In the genomic region with DNA sequence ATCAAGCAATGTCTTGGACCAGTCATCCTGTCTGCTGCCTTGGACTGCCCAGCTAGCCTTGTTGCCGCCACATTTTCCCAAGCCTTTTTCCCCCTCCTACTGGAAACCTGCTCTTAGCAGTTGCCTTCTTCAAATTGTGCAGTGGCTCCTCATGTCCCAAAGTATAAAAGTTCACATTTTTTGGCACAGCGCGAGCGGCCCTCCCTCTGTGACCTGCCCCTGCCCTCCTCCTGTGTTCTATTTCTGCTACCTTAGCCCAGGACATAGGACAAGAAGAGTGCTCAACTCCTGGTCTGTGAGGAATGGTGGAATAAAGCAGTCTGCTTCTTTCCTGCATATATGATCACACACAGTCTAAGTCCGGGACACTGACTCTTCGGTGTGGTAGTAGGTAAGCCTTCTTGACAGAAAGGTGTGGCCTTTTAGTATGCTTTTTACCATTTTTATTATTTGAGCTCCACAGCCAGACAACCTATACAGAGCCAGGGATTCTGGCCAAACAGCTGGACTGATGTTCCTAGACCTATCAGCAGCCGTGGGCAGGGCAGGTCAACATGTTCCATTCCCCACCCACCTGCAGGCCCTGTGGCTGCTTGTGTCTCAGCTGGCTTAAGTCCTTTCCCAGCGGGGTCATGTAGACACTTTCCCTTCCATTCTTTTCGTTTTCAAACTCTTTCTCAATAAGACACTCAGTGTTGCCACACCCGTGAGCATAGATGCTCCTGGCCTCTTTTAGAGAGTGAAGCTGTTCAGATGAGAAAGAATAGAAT, we compare ENCODE assay signal across 29 mouse cellular contexts.
DNase-seq lines count a peak whose midpoint lies in the region; ATAC-seq and TF ChIP-seq lines count a peak whose summit lies in the region.
"Had no signal": no experiment of that assay in that cellular context is flagged by ENCODE, and none has a peak within 500 bp of the region (broad histone marks: within the 10 kb centered on the region; RNA-seq: fewer than 3 reads in every experiment).

No protein-coding gene starts in this region.

- no peak overlapping the region for H3K4me3 ChIP-seq in gastrocnemius, adult 2 months
- H3K4me3 ChIP-seq in kidney, embryonic 14.5 days (ENCODE audit: low read length): no peak overlapping the region
- H3K4me3 ChIP-seq: forebrain, embryonic 10.5 days; heart, embryonic 13.5 days; hindbrain, embryonic 15.5 days; left cerebral cortex, adult 2 months; limb, embryonic 10.5 days; midbrain, embryonic 13.5 days; myocyte; neural tube, embryonic 15.5 days; stomach, embryonic 15.5 days had no signal

- intact Hi-C loops in gastrocnemius, adult 2 months (cut with DNase I): no loop called here
- intact Hi-C loops in left cerebral cortex, postnatal 10 days (cut with DNase I): no loop called here

- H3K4me1 ChIP-seq in kidney, embryonic 14.5 days (ENCODE audit: control insufficient read depth, insufficient read depth, low read length): no peaks in the 10 kb centered on the region
- H3K4me1 ChIP-seq: hindbrain, embryonic 15.5 days; midbrain, embryonic 13.5 days; neural tube, embryonic 15.5 days; stomach, embryonic 15.5 days had no signal

- H3K27ac ChIP-seq in gastrocnemius, adult 2 months: peak overlapping the region; percentile 61
- no peak overlapping the region for H3K27ac ChIP-seq in kidney, embryonic 14.5 days (ENCODE audit: low read depth, low read length)
- H3K27ac ChIP-seq: forebrain, embryonic 10.5 days; heart, embryonic 13.5 days; hindbrain, embryonic 15.5 days; left cerebral cortex, adult 2 months; limb, embryonic 10.5 days; liver, embryonic 14.5 days; midbrain, embryonic 13.5 days; neural tube, embryonic 15.5 days; stomach, embryonic 15.5 days had no signal

- no peak overlapping the region for H3K9ac ChIP-seq in kidney, embryonic 14.5 days (ENCODE audit: low read depth, low read length)
- H3K9ac ChIP-seq: forebrain, postnatal 0 days; heart, embryonic 13.5 days; hindbrain, embryonic 15.5 days; liver, embryonic 14.5 days; midbrain, embryonic 13.5 days; neural tube, embryonic 15.5 days; stomach, embryonic 15.5 days had no signal

- no peaks in the 10 kb centered on the region for H3K36me3 ChIP-seq in kidney, embryonic 14.5 days (ENCODE audit: control insufficient read depth, insufficient read depth, low read length)
- H3K36me3 ChIP-seq: forebrain, embryonic 10.5 days; heart, embryonic 13.5 days; hindbrain, embryonic 15.5 days; limb, embryonic 10.5 days; midbrain, embryonic 13.5 days; neural tube, embryonic 15.5 days; stomach, embryonic 15.5 days had no signal

- TF ChIP-seq CTCF in gastrocnemius, adult 2 months (IDR thresholded peaks at IDR 0.05): no peak

- no peak for ATAC-seq in kidney, embryonic 14.5 days (ENCODE audit: low FRiP score, low TSS enrichment)
- ATAC-seq: CD4-positive, CD25-positive, alpha-beta regulatory T cell, adult 4 months; forebrain, postnatal 0 days; intestine, postnatal 0 days; lung, postnatal 0 days; midbrain, embryonic 13.5 days had no signal

- peak; percentile 63 for DNase-seq in gastrocnemius, adult 2 months
- no peak for DNase-seq in gastrocnemius, postnatal 10 days
- peak; percentile 82 for DNase-seq in kidney, adult 9 months
- peak; percentile 48 for DNase-seq in ZHBTc4 (ENCODE audit: low read depth, low spot score)
- DNase-seq in kidney, postnatal 14 days: peak; percentile 27
- no peak for DNase-seq in left cerebral cortex, postnatal 10 days (ENCODE audit: extremely low spot score in 1 of 2, low spot score in 2 of 2)
- DNase-seq in Muller cell, postnatal 12 days (ENCODE audit: inconsistent ontology term): no peak
- DNase-seq: adrenal gland, postnatal 36 days; cerebellum, adult 11-12 months; embryo, embryonic 11 days; forebrain, postnatal 0 days; heart, postnatal 36 days; spleen, adult 18-20 months; thymus, adult 18-20 months; thymus, postnatal 4 days had no signal

- 93% methylated on average over 10 of the region's 10 CpGs for WGBS in kidney, embryonic 14.5 days

- no peaks in the 10 kb centered on the region for H3K9me3 ChIP-seq in kidney, embryonic 14.5 days (ENCODE audit: control insufficient read depth, low read length)
- H3K9me3 ChIP-seq: forebrain, embryonic 10.5 days; heart, embryonic 13.5 days; hindbrain, embryonic 15.5 days; limb, embryonic 10.5 days; midbrain, embryonic 13.5 days; neural tube, embryonic 15.5 days; stomach, embryonic 15.5 days had no signal

- no peaks in the 10 kb centered on the region for H3K27me3 ChIP-seq in kidney, embryonic 14.5 days (ENCODE audit: control insufficient read depth, insufficient read depth, low read length)
- H3K27me3 ChIP-seq: heart, embryonic 13.5 days; hindbrain, embryonic 15.5 days; midbrain, embryonic 13.5 days; neural tube, embryonic 15.5 days; stomach, embryonic 15.5 days had no signal

- no peak overlapping the region for H3K4me2 ChIP-seq in kidney, embryonic 14.5 days (replicated peaks; ENCODE audit: low read depth, low read length)
- H3K4me2 ChIP-seq: heart, embryonic 13.5 days; hindbrain, embryonic 15.5 days; midbrain, embryonic 13.5 days; neural tube, embryonic 15.5 days; stomach, embryonic 15.5 days had no signal

Comparison
In these comparisons a context has a peak if more than half of its experiments do, and no peak if none do; other contexts are left out.
1. DNase-seq: peak in gastrocnemius, adult 2 months (single experiment), kidney, adult 9 months (single experiment), ZHBTc4 (single experiment) and kidney, postnatal 14 days (single experiment); none in gastrocnemius, postnatal 10 days (single experiment), left cerebral cortex, postnatal 10 days (0 of 2) and Muller cell, postnatal 12 days (single experiment).